Mouse (Mus musculus) megakaryocyte, embryonic 14.5 days (primary cell): ENCODE measurements at regions not wholly inside any gene's neighbourhood (a gene's known extent, or its start where the extent isn't known, plus 50 kb on each side); places are given as distances from the start of the nearest gene placed in this dataset.

Source experiments
- FLI1 ChIP-seq: IDR thresholded peaks from 2 replicates; pipeline ENCODE4 v1.6.1; 2012; ENCODE audit warnings: low read length, inconsistent platforms, mixed read lengths
- GATA1 ChIP-seq: IDR thresholded peaks from 3 replicates; pipeline ENCODE4 v1.6.1; 2012; ENCODE audit warnings: mixed read lengths, low read length, inconsistent platforms, borderline replicate concordance

DNA sequence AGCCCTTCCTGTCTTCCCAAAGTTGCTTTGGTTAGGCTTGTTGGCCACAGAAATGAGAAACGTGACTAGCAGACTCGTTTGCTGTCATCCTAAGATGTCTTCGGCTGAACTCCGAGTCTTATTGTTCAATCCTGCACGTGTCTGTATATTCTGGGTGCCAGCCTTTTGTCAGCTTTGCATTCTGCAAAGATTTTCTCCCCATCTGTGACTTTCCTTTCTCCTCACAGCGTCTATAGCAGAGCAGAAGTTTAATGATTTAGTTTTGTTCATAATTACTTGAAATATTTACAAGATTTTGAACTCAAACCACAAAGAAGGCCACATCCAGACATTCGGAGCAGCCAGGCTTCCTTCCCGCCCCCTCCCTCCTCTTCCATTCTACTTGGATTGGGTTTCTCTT, 152.5 kb downstream of the Kif26a start:
- TF ChIP-seq GATA1 = no peak
- TF ChIP-seq FLI1 = no peak
